Mouse (Mus musculus) layer of hippocampus, adult 8-10 months (tissue): ENCODE results near the gene Tnp2. TPM values are rescaled to one million over a fixed set of nuclear protein-coding genes. Genes with fewer than 3 reads are reported as not detected.
"Not testable (repeated sequence)": the region's sequence is repeated elsewhere in the genome, so short reads cannot be mapped to it uniquely, and the experiment has no call there.

Experiments used
- DNase-seq, 2 experiments: peaks; one replicate each; pipeline ENCODE4 v3.0.0; 2022; ENCODE audit warnings: low spot score in 2 of 2
- total RNA-seq, 4 experiments: library from RNA; stranded (reverse); gene quantifications; 2 replicates each; pipeline ENCODE4 v1.2.4; 2022

Tnp2 gene
- total RNA-seq: not detected

DNA sequence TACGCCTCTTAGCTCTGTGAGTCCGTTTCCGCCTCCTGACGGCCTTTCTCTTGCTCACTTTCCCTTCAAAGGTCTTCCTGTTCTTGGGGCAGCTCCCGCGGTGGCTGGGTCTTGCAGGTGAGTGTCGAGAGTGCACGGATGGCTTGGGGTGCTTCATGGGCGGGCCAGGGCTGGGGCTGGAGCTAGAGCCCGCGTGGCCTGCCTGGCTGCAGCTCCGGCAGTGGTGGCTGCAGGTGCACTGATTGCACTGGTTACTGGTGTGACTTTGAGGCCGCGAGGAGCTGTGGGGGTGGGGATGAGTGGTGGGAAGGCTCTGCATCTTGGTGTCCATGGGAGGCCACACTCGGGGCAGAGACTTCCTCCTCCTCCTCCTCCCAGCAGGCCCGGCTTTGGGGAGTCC lies at the start of gene Tnp2:
Gene Tnp2 (minus strand): TSS at position 390 of the 400 bp plus-strand sequence.
- no peak for DNase-seq

- no peak for DNase-seq
These were observed 49.4 kb upstream of the Tnp2 start for GRCm38 (mm10) chr16:10837903-10838302.

GRCm38 (mm10) chr16:10837250-10837649 lies 48.8 kb upstream of the Tnp2 start:
- DNase-seq: no peak

GRCm38 (mm10) chr16:10836388-10836787 lies 47.9 kb upstream of the Tnp2 start:
- no peak for DNase-seq

- DNase-seq: peak; percentile 65 to 72
These were observed 46.6 kb upstream of the Tnp2 start, which contains the start of gene Rmi2 for GRCm38 (mm10) chr16:10834911-10835587. Gene Rmi2, plus strand, starts transcription at chr16:10835059.

- DNase-seq: no peak
These were observed 46.1 kb upstream of the Tnp2 start for GRCm38 (mm10) chr16:10834542-10834910.

DNA sequence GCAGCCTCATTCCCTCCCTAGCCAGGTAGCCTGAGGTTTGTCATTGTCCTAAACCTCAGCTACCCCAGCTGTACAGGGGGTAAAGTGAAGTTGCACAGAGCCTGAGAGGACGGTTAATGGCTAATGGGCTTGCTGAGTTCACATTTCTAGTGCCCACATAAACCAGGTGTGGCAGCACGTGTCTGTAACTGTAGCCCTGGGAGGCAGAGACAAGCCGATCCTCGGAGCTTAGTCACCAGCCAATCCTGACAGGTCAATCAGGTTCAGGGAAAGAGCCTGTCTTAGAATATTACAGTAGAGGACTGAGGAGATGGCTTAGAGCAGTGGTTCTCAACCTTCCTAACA lies 40.0 kb upstream of the Tnp2 start:
- no peak for DNase-seq

DNA sequence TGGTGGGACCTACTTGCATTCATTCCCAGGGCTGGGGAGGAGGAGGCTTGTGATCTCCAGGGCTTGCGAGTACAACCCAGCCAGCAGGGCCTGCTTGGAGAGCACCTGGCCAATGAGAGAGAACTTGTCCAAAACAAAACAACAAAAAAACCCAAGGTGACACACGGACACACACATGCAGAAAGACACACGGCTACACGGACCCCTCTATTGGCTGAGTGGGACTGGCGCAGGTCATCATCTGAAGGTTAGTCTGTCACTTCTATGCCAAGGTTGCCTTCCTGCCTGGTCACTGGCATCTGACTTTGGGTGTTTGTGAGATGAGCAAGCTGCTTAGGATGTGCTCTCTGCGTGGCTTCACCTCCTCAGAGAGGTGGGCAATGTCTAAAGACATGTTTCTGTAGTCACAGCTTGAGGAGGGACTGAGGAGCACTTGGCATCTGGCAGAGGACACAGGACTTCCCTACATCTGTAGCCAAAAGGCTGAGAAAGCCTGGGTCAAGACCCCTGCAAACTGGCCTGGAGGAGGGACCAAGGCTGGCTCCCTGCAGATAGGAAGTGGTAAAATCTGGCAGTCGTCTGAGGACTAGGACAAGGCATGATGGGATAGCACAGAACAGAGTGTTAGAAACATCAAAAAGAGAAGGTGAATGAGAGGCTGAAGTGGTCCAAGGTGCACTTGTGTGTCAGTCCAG lies 39.5 kb upstream of the Tnp2 start:
- DNase-seq: no peak

DNA sequence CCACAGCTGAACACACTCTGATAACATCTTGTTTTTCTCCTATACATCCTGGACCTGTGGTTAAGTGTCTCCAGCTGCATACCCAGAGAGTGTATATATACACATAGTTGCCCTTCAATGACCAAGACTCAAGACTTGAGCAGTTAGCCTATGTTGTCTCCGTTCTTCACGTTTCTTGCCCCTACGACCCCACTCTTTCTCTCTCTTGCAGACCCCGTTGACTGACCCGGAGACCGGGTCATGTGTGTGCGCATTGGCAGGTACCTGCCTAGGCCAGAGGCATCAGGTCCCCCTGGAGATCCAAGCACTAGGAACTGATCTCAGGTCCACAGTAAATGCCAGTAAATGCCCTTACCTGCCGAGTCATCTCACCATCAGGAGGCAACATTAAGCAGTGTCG lies 38.8 kb upstream of the Tnp2 start:
- DNase-seq: no peak

DNA sequence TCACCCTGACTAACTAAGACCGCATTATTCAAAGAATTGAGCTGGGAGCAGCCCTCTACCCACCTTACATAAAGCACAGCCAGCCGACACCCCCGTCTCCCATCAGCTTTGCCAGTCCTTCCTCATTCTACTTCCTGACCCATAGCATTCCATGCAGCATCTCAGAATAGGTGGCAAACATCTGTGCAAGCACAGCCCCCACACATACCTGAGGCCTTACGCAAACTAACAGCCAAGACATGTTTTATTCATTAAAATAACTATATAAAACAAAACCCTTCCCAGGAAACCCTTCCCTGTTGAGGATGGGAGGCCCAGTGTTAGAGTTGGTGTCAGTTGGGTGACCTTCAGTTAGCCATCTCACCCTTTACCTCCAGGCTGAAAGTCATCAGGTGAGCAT lies 37.4 kb upstream of the Tnp2 start:
- DNase-seq: no peak

DNA sequence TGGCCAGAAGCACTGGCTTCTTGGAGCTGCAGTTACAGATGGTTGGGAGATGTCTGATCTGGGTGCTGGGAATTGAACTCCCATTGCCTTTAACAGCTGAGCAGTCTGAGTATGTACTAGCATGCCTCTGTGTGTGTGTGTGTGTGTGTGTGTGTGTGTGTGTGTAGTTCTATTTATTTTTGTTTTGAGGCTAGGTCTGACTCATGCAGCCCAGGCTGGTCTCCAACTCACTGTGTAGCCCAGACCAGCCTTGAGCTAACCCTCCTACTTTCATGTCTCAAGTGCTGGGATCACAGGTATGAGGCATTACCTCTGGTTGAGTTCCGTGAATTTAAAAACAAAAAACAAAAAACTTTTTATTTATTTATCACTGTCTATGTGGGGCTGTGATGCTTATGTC lies 36.1 kb upstream of the Tnp2 start:
- no peak for DNase-seq

GRCm38 (mm10) chr16:10821387-10821786 lies 32.9 kb upstream of the Tnp2 start:
- no peak for DNase-seq

GRCm38 (mm10) chr16:10819966-10820365 lies 31.5 kb upstream of the Tnp2 start:
- DNase-seq: no peak

DNA sequence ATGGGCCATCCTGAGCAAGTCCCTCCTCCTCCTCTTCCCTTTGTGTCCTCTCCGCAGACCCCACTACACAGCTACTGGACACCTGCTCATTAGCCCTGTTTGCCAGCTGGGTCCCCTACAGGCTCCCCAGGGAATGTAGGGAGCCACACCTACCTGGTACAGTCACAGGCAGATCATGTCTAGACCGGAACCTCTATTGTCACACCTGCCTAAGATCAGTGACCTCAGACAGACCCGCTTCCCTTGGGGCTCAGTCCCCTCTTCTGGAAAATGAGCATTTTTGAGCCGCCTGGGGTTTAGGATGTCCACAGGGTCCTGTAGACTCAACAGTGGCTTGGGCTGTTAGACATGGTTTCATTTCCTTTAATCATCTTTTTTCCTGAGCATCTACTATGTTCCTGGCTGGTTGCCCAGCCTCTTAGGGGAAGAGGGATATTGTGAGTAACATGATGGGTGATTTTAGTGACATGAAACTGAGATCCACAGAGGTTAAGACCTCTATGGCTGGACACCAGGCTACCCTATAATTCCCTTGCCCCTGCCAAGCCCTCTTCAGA lies 30.2 kb upstream of the Tnp2 start:
- DNase-seq: no peak

- DNase-seq: no peak
These were observed 26.4 kb upstream of the Tnp2 start for GRCm38 (mm10) chr16:10814864-10815263.

GRCm38 (mm10) chr16:10813726-10814125 lies 25.3 kb upstream of the Tnp2 start:
- DNase-seq: no peak

- DNase-seq: no peak
These were observed 24.5 kb upstream of the Tnp2 start, which contains the start of gene Gm11172 for GRCm38 (mm10) chr16:10812865-10813371. Gene Gm11172, plus strand, starts transcription at chr16:10812915.

DNA sequence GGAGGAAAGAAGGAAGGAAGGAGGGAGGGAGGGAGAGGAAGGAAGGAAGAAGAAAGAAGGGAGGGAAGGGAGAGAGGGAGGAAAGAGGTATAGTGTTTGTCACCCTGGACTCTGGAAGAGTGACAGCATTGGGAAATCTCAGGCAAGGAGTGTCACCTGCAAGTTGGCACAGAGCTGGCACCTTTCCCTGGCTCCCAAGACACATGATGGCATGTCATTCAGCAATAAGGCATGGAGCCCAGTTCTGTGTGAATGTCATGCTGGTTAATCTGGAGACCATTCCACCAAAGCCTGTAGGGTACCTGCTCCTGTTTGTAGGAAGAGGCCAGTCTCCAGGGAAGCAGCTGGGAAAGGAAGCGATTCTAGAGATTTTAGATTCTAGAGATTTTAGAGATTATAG lies 21.9 kb upstream of the Tnp2 start:
- no peak for DNase-seq

DNA sequence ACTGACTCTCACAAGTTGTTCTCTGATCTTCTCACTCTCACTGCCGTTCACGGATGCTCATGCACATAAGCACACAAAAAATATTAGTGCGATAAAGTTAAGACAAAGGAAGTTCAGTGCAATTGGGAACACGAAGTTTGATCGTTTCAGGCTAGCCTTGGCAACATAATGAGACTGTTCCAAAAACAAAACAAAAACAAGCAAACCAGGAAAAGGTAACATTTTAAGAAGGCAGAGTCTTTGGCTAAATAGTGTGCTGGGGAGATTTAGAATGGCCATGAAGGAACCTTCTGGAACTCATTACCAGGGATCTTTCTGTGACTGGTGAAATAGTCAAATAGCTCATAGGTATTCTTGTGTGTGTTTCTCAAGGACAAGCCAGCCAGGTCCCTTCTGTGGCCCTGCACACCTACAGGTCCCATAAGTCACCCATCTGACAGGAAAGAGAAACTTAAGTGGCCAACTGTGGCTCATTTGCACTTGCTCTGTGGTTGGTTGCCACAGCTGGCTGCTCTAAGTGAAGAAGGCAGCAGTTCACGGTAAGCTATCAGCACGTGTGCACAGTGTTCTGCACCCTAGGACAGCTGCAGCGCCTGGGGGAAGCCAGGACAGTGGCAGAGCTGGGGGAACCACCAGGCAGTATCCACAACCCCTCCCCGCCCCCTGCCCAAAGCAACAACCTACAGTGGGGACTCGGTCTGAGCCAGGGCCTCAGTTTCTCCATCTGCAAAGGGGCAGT lies 17.5 kb upstream of the Tnp2 start, which contains the start of gene Prm1:
Gene Prm1 (minus strand): TSS at position 51 of the 739 bp plus-strand sequence.
- no peak for DNase-seq

DNA sequence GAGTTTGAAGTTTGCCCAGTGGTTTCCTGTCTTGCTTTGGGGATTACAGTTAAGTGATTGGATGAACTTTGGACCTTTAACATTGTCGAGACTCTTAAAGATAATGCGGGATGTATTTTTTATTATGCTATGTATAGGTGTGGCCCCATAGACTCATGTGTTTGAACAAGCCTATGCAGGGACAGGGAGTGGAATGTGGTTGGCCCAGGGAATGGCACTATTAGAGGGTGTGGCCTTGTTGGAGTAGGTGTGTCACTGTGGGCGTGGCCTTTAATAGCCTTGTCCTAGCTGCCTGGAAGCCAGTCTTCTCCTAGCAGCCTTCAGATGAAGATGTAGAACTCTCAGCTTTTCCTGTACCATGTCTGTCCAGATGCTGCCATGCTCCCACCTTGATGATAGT lies 14.0 kb upstream of the Tnp2 start:
- DNase-seq: not testable (repeated sequence)

DNA sequence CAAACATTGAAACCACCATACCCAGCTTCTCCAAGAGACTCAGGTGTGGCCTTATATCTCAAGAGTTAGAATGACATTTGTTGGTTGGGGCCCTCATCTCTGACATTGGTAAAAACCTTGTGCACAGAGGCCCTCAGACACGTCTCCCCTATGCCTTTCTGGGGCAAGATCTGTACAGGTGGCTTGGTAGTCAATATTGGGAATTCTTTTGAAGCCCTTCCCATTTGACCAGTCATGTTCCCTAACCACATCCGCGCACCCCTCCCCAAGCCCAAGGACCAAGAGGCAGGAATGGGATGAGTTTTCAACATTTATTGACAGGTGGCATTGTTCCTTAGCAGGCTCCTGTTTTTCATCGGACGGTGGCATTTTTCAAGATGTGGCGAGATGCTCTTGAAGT lies 7.6 kb upstream of the Tnp2 start, which contains the start of gene Prm2:
Gene Prm2 (minus strand): TSS at position 101 of the 400 bp plus-strand sequence.
- no peak for DNase-seq

DNA sequence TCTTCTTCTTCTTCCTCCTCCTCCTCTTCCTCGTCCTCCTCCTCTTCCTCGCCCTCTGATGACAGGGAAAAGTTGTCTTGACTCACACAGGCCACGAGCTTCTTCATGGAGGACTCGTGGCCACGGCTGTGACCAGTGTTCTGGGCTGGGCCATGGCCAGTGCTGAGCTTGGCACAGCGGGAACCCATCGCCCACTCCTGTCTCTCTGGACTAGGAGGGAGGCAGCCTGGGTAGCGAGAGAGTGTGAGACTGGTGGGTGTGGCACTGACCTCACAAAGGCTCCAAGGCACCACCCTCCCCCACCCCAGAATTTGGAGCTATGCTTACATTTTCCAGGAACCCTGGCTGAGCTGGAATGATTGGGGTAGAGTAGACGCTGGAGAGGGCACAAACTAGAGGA lies 2.2 kb upstream of the Tnp2 start, which contains the start of gene Prm3:
Gene Prm3 (minus strand): TSS at position 213 of the 400 bp plus-strand sequence.
- DNase-seq: no peak
